Mouse (Mus musculus) WW6 (cell line): ENCODE data around the gene Cdt1.
A peak's percentile ranks its signal among the peaks of the same experiment; 100 is the strongest.
"Not testable (repeated sequence)": the region's sequence is repeated elsewhere in the genome, so short reads cannot be mapped to it uniquely, and the experiment has no call there.

Experiments used
- DNase-seq: peaks from one replicate; pipeline ENCODE4 v3.0.0-alpha.2; 2013; ENCODE audit warnings: low read depth, low spot score

Gene Cdt1

DNA sequence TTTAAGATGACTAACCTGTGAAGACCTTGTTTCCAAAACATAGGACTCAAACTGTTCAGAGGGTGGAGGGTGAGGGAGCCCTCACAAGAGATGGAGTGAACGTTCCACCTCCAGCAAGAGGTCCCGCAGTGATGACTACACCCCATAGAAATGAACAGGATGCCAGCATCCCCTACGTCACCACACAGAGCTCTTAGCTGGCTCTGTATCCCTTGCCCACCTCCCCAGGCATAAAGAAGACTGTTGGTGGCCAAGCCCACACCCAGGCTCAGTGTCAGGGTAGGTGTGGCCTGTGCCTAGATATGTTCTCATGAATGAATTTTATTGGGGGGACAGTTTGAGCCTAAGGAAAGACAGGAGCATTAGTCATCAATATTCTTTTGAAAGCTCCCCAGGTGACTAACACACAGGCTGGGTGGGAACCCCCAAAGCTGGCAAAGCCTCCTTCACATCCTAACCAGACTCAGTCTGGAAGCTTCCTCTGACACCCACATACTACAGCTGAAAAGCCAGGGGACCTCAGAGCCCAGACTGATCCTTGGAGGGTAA is 18.9 kb upstream of the Cdt1 start:
- no peak for DNase-seq

DNA sequence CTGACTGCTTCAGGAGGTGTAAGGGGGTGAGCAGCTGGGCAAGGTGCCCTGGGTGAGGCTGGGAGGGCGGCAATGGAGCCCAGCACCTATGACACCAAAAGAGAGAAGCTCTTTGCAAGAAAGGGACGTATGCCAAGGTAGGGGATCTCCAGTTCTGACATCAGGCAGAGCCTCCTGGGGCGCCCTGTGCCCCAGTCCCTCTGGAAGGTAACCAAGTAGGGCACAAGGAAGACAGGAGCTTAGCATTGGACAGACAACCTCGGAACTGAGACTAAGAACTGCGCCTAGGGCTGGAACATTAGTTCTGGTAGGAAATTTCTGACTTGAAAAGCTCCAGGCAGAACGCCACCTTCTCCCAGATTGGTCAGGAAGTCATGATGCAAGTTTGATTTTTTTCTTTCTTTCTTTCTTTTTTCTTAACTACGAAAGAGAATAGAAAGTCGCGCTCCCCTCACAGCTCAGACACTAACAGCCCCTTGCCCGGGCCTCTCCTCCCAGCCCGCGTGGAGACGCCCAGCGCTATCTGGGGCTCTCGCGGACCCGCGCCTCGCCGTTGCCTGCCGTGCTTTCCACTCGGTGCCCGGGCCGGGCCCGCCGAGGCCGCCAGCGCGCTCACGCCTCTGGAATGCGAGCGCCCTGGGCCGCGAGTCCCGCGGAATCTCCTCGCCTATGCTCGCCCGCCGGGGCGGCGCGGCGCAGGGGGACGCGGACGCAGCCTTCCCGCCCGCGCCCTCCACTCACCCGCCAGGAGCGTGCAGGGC is 17.4 kb upstream of the Cdt1 start:
- DNase-seq = no peak

DNA sequence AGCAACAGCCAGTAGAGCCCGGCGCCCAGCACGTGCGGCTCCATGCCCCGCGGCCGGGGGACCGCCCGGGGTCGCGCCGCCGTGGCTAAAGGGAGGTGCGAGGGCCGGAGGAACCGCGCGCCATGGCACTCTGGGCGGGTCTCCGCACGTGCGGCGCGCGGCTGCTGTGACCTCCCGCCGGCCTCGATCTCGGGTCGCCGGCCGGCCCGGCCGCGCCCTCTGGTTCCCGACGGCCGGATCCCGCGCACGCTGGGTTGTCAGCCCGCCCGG is 16.9 kb upstream of the Cdt1 start:
- DNase-seq = no peak

DNA sequence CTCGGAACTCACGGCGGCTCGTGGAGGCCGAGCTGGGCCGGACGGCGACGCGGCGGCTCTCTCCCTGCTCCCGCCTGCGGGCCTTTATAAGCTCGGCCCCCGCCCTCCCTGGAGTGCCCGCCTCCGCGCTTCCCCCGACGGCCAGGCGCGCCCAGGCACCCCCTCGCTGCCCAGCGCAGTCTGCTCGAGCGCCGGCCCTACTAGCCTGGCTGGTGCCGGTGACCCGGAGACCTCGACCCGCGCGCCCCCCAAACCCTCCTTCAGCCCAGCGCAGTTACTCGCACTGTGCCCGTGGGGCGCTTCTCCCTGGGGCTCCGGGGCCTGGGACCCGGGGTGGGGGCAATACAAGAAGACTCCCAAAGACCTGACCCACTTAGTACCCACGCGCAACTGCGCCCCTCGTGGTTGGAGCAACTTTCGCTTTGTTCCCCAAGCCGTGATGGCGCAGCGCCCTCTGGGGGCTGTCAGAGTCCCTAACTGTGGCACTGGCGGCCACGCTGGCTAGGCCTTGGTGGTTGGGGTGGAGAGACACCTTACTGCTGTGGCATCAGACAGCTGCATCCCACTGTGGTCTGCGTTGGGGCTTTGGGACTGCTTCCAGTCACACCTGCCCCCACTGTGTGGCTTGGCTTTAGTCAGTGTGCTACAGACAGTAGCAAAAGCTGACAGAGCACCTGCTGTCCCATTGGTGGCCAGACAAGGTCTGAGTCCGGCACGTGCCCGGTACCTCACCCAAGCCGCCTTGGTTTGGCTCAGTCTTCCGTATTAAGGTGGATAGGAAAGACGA is 16.4 kb upstream of the Cdt1 start, which contains the start of gene Piezo1:
Gene Piezo1, minus strand, starts transcription at position 65 of the 787 bp plus-strand sequence.
- peak; percentile 92 for DNase-seq

DNA sequence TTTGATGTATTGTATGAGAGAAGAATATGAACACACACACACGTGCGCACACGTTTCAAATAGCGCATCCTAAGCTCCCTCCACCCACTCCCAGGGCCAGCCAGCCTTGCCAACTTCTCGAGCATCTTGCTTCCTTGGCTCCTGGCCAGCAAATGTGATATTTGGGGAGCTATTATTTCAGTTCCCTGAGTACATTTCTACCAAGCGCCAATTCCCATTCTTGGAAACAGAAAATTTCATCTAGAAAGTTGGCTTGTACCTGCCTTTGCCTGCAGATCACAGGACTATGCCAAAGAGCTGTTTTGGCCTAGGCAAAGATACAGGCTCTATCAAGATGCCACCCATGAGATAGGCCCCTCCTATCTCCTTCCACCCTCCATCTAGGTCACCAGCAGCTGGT is 13.0 kb upstream of the Cdt1 start:
- DNase-seq = no peak

DNA sequence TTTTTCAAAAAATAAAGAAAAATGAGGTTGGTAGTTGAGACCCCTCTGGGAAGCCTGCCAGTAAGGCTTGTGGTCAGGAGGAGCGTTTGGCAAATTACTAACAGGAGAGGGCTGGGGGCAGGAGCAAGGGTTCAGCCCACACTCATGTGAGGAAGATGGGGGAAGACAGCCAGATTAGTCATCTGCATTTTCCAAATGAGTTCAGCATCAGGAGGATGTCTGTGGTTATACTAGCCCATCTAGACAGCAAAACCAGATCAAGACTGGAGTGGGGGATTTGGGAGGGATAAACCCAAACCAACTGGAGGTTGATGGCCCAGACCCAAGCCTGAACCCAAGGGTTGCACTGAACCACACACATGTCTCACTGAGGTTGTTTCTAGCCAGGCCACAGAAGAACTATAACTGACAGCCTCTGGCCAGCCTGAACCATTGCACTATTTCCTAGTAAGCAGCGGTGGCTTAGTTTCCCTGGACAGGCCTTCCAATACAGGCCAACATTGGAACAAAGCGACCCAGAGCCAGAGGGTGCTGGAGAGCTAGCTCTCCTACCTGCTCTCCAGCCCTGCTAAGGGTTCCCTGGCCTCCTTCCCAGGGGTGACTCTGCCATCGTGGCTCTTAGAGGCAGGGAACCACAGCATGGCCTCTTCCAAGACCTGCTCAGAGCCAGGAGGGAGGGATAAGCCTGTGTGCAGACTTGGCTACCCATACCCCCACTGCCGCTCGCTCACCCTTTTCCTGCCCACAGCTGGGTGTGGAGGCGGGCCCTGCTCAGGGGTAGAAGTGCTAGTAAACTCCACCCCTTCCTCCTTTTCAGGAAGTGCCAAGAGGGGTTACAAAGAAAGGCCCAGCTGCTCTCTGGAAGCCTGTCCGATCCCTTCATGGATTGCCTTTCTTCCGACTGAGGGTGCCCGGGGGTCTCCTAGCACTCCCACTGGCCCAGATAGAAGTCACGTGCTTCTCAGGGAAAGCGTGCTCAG is 11.5 kb upstream of the Cdt1 start:
- DNase-seq = no peak

DNA sequence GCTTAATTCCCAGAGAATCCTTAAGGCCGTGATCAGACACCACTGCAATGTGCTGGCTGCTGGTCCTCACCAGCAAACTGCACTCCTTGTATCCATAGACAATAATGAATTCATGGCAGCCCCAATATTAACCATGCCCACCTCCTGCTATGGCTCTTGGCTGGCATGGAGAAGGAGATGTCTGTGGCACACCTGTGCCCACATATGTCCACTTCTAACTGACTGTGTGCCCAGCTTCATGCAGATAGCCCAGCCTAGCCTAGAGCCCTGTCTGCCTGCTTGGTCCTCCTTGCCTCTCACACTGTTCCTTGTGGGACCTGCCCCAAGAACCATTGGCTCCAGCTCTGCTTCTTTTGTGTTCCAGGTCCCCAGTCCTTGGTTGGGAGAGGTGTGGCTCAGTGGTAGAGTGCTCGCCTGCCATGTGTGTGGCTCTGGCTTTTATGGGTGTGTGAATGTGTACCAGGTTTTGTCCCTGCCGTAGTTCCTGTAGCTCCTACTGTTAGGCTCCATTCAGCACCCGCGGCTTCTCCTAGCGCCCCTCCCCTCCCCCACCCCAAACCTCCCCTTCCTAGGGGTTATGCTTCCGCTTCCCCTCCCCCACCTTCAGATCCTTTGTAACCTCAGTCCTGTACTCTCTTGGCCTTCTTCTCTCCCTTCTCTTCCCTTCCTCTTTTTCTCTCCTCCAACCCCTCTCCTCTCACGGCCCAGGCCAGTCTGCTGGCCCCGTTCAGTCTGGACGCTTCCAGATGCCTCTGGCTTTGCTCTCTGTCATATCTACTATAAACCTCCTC is 10.4 kb upstream of the Cdt1 start:
- no peak for DNase-seq

DNA sequence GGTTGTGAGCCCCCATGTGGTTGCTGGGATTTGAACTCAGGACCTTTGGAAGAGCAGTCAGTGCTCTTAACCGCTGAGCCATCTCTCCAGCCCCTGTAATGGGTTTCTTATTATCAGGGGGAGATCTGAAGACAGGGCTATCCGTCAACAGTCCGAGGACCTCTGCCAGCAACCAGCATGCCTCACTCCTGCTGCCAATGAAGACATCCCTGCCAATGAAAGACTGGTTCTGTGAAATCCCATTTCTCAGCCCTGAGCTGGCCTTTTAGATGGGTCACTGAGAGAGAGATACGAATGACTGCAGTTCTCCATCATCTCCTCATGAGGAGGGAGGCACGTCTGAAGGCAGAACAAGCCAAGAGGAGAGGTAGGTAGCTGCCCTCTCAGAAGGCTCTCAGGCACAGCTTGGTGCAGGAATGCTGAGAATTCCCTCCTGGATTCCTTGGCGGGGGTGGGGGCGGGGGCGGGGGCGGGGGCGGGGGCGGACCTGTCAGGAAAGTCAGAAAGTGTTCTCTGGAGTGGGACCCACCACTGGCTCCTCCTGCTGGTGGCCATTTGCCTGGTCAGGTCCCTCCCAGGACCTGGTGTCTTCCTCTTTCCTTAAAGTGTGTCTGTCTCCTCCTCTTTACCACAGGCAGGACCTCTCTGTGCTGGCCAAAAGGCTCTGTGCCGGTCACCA is 9.0 kb upstream of the Cdt1 start:
- no peak for DNase-seq

DNA sequence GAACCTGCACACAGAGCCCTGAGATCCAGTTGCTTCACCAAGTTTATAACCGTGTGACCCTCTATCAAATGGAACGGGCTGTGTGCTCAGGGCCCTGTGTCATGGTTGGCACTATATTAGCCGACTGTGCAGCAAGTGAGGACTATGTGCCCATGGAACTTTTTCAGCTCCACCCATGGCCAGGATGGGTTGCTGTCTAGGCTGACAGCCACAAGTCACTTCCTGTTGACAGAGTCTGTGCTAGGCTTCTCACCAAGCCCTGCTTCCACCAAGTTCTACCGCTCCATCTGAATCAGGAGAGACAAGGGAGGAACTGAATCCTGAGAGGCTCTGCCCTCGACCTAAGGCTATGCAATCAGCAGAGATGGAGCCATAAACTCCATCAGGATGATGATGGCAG is 6.6 kb upstream of the Cdt1 start:
- no peak for DNase-seq

DNA sequence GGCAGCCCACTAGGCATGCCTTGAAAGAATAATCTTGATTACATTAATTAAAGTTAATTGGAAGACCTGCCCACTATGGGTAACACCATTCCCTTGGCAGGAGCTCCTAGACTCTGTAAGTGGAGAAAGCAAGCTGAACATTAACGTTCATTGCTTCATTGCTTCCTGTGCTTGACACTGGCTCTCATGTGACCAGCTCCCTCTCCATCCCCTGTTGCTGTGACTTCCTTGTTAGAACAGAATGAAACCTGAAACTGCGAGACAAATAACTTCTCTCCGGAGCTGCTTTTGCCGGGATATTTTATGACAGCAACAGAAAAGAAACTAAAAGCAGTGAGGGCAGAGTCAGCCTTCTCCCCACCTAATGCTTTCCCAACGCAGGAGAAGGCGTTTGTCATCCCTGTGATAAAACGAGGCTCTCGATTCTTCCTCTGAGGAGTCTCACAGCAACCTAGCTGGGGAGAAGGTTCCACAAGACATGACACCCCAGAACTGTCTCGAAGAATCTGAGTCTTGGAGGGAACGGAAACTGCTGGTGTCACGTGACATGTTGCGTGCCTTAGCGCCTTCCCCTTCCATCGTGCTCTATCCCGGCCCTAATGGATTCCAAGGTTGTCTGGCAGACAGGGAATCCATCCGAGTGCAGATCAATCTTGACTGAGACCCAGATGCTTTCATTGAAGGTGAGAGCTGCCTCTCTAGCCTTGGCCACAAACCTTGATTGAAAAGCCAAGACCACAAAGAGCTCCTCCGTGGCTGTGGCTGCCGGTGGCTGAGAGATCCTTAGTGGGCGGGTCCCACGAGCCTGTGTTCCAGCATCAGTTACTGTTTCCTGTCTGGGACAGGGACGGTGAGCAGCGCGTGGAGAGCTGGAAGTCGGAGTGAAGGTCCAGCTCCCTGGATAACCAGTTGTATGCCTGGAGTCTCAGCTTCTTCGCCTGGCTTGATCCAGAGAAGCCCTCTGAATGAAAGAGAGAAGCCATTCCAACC is 3.2 kb upstream of the Cdt1 start:
- no peak for DNase-seq

DNA sequence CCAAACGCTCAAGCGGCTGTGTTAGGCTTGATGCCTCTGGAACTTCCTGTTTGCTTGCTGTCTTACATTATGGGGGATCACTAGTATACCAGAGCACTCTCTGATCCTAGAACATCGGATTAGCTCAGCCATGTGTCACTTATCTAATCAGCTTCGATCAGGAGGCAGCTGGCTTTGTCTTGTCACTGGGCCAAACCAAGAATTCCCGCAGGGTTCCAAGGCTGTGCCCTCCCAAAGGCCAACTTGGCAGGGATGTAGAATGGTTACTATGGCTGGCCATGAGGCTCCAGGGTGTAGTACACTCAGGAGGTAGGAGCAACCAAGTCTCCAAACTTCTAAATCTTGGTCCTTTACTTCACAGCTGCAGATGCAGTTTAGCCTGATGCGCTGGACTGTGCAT is 1.0 kb upstream of the Cdt1 start:
- no peak for DNase-seq

DNA sequence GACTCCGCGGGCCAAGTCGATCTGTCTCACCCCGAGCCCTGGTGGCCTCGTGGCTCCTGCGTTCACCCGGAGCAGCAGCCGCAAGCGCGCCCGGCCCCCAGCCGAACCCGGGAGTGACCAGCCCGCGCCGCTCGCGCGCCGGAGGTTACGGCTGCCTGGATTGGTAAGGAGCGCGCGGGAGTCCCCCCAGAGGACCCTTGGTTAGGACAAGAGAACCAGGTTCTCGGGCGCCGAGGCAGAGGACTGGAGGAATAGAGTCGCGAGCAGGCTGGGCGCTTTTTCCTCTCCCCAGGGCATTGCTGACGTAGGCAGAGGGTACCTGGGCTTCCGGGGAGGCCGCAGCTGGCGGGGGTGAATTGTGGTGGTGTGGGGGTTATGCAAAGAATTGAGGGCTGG is 292 bp downstream of the Cdt1 start:
- no peak for DNase-seq

DNA sequence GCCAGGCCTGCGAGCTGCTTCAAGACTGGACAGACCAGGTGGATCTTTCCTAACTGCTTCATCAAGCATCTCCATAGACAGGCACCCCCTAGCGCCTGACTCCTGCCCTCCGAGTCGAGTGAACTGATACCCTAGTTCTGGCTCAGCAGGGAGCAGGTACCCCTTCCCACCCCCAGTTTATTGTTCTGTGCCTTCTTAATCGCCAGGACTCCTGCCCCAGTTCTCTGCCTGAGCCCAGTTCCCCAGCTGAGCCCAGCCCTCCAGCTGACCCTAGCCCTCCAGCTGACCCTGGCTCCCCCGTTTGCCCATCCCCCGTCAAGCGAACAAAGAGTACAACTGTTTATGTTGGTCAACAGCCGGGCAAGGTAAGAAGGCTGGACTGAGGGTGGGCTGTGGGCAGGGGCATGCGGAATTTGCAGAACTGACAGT is 1.1 kb downstream of the Cdt1 start:
- DNase-seq = no peak

DNA sequence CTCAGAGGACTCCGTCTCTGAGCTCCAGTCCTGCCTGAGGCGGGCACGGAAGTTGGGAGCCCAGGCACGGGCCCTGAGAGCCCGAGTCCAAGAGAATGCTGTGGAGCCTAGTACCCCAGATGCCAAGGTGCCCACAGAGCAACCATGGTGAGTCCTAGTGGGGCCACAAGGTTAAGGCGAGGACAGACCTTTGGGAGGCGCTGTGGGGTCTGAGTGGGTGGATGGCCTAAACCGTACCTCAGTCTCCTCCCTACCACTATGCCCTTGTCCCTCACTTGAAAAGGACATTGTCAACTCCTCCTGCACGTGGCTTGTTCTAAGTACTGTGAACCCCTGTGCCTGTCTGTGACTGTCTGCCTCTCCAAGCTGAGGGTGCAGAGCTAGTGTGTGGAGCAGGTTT is 1.5 kb downstream of the Cdt1 start:
- no peak for DNase-seq

DNA sequence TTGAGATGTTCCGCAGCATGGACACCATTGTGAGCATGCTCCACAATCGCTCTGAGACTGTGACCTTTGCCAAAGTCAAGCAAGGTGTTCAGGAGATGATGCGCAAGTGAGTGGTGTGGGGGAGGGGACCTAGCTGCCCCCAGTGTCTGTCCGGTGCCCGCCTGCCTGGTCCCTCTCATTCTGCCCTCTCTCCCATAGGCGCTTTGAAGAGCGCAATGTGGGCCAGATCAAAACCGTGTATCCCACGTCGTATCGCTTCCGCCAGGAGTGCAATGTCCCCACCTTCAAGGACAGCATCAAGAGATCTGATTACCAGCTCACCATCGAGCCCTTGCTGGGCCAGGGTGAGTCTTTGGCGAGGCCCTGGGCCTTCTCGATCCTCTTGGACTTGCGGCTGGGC is 2.2 kb downstream of the Cdt1 start:
- no peak for DNase-seq

DNA sequence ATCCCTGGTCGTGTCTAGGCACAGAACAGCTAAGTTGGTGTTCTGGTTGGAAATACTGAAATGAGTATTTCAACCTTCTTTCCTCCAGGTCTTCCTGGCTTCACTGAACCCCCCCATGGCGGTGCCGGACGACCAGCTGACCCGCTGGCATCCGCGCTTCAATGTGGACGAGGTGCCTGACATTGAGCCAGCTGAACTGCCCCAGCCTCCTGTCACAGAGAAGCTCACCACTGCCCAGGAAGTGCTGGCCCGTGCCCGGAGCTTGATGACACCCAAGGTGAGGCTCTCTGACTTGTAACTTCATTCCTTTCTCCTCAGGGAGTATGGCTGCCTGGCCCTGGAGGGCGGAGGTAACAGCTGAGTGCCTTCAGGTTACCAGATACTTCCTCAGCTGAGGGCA is 3.3 kb downstream of the Cdt1 start:
- no peak for DNase-seq

DNA sequence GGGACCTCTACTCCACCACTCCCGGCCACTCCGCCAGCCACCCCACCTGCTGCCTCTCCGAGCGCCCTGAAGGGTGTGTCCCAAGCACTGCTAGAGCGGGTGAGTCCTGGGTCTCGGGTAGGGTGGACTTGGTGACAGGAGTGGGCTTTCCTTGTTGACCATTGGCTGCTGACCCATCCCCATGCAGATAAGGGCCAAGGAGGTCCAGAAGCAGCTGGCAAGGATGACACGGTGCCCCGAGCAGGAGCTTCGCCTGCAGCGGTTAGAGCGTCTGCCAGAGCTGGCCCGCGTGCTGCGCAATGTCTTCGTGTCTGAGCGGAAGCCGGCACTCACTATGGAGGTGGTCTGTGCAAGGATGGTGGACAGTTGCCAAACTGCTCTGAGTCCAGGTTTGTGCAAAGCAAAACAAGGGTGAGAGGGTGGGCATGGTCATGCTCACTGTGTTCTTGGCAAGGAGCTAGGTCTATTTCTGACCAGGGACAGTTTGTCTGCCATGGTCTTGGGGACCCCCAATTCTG is 4.0 kb downstream of the Cdt1 start:
- no peak for DNase-seq

DNA sequence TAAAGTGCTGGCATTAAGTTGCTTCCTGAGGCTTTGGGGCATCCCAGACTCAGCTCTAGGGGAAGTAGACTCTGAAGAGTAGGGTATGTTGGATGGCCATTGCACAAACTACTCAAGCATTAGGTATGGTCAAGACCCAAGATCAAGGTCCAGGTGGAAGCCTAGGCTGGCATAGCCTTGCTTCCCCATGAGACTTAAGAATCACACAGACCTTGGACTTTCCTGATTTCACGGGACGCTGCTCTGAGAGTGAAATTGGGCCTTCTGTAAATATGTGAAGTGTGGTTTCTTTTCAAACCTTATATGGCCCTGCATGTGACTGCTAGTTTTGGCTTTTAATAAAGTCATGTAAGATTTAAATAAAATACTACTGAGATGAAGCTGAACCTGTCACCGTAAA is 4.9 kb downstream of the Cdt1 start:
- DNase-seq = no peak

DNA sequence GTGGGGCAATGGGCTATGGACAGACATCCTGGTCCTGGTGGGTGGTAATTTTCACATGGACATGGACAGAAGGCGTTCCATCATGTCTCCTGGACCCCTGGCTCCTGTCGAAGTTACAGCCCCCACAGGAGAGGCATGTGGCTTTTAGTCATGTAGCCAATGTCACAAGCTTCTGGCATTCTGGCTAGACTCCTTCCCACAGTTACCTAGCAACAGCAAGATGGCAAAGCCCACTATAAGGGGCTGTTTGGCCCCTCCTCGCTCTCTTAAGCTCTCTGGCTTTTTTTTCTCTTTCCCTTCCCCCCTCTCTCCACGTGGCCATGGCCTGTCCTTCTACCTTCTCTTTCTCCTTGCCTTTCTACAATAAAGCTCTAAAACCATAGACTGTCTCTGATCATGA is 5.4 kb downstream of the Cdt1 start:
- DNase-seq = not testable (repeated sequence)
